Mouse (Mus musculus) limb, embryonic 11.5 days (tissue): ENCODE measurements around the gene Spata20. TPM values are rescaled to one million over a fixed set of nuclear protein-coding genes. Genes with fewer than 3 reads are reported as not detected.

ENCODE experiments used
- ATAC-seq: fragments of 200-750 bp; cut with Nextera tagmentation; 2 replicates; pipeline ENCODE4 v1.8.0; 2017; ENCODE audit warnings: low read depth; ENCODE audit not compliant: insufficient number of reproducible peaks, low FRiP score, low TSS enrichment
- DNase-seq: peaks from one replicate; pipeline ENCODE4 v3.0.0-alpha.2; 2015; ENCODE audit warnings: low spot score
- H3K27ac ChIP-seq: fragments of 300-500 bp; sonication (generic); replicated peaks from 2 replicates; pipeline ENCODE4 v1.5.1; 2014; ENCODE audit warnings: low read depth, mild to moderate bottlenecking, low read length
- H3K27me3 ChIP-seq: fragments of 300-500 bp; sonication (generic); 2 replicates; pipeline ENCODE4 v1.6.1; 2014; ENCODE audit warnings: mild to moderate bottlenecking, low read length, mixed read lengths; ENCODE audit not compliant: control insufficient read depth, insufficient read depth
- H3K36me3 ChIP-seq: fragments of 300-500 bp; sonication (generic); 2 replicates; pipeline ENCODE4 v1.6.1; 2014; ENCODE audit warnings: mild to moderate bottlenecking, low read length, moderate library complexity, mixed read lengths; ENCODE audit not compliant: control insufficient read depth, insufficient read depth
- H3K4me1 ChIP-seq: fragments of 300-500 bp; sonication (generic); 2 replicates; pipeline ENCODE4 v1.6.1; 2014; ENCODE audit warnings: low read length, mixed read lengths; ENCODE audit not compliant: control insufficient read depth, insufficient read depth
- H3K4me2 ChIP-seq: fragments of 300-500 bp; sonication (generic); 2 replicates; pipeline ENCODE4 v1.6.1; 2014; ENCODE audit warnings: low read depth, mild to moderate bottlenecking, moderate library complexity; ENCODE audit not compliant: severe bottlenecking
- H3K4me3 ChIP-seq: fragments of 300-500 bp; sonication (generic); 2 replicates; pipeline ENCODE4 v1.5.1; 2014; ENCODE audit warnings: low read depth, low read length
- H3K9ac ChIP-seq: fragments of 300-500 bp; sonication (generic); 2 replicates; pipeline ENCODE4 v1.6.1; 2014; ENCODE audit warnings: mild to moderate bottlenecking, low read length
- H3K9me3 ChIP-seq: fragments of 300-500 bp; sonication (generic); 2 replicates; pipeline ENCODE4 v1.6.1; 2016; ENCODE audit warnings: low read length; ENCODE audit not compliant: control insufficient read depth
- WGBS: fragments of 180-500 bp; shearing (Covaris S2); extraction: QIAGEN DNeasy Blood & Tissue Kit; methylation state at CpG from one replicate; pipeline ENCODE4 v1.1.7; 2014; 5-methylcytosine and 5-hydroxymethylcytosine counted together
- polyA plus RNA-seq: library from polyadenylated mRNA; unstranded; fragments of >200 nt; fragmentation: Nextera tagmentation; extraction: Ambion mirVana; gene quantifications from 2 replicates; pipeline ENCODE4 v1.2.1, GENCODE M21; 2014

The Spata20 gene
- polyA plus RNA-seq, 1 experiment from 2014 or later: not detected

DNA sequence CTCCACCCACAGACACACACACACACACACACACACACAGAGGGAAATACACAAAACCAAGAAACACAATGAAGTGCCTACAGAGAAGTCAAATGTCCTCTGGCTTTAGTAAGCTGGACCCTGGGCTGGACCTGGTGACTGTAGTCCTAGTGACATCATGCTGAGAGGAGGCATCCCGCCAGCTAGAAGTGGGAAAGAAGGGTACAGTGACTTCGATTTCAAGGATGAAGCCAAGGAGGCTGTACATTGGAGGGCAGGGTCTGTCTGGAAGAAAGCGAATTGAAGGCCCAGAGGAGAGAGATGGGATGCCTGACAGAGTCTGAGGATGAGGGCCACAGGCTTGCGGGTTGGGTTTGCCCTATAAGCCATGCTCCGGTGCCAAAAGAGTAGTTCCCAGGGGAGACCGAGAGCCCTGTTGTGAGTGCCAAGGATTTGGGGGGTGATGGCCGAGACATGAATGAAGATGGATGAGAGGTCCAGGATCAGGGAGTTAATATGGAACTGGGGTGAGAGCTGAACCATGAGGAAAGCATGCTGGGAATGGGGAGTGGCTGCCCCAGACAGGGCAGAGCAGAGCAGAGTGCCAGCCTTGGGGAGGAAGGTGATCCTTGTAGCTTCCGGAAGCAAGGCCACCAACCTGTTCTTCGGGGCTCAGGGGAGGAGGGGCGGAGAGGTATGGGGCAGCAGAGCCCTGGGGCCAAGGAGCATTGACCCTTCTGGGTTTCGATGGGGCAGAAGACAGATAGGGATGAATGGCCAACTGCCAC, 3.0 kb upstream of the Spata20 start:
- DNase-seq (no peak), ATAC-seq (no peak)
- no peak overlapping the region for H3K4me3 ChIP-seq
- H3K4me1 ChIP-seq: peaks cover 10% of the 10 kb centered on the region; the same call in 1 of the 2 replicates
- no peak overlapping the region for H3K4me2 ChIP-seq
- H3K9me3 ChIP-seq: no peaks in the 10 kb centered on the region
- 86% methylated on average over 11 of the region's 11 CpGs for WGBS
- no peaks in the 10 kb centered on the region for H3K36me3 ChIP-seq
- H3K27me3 ChIP-seq: no peaks in the 10 kb centered on the region; the same call in 1 of the 2 replicates
- no peak overlapping the region for H3K9ac ChIP-seq
- H3K27ac ChIP-seq: no peak overlapping the region

DNA sequence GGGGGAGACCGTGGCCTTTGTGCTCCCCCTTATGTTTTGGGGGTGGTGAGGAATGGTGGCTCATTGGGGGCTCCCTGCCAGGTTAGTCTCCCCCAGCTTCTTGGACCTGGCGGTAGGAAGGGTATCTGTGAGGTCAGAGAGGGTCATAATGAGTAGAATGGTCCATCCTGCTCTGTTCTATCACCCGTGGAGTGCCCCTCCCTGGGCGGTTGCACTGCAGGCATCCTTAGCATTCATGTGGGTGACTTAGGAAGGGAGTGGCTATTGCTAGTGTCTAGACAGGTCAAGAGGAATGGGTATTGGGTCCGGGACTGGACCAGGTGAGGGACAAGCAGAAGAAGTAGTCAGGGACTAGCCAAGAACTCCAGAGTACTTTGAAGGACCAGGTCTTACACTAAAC, 756 bp downstream of the Spata20 start:
- H3K4me2 ChIP-seq: no peak overlapping the region
- ATAC-seq (no peak), DNase-seq (no peak)
- H3K4me3 ChIP-seq: no peak overlapping the region
- no peak overlapping the region for H3K9ac ChIP-seq
- H3K27me3 ChIP-seq: no peaks in the 10 kb centered on the region
- H3K4me1 ChIP-seq: peaks cover 6% of the 10 kb centered on the region; the same call in 1 of the 2 replicates
- H3K9me3 ChIP-seq: no peaks in the 10 kb centered on the region
- 74% methylated on average over 5 of the region's 5 CpGs for WGBS
- no peak overlapping the region for H3K27ac ChIP-seq
- no peaks in the 10 kb centered on the region for H3K36me3 ChIP-seq

DNA sequence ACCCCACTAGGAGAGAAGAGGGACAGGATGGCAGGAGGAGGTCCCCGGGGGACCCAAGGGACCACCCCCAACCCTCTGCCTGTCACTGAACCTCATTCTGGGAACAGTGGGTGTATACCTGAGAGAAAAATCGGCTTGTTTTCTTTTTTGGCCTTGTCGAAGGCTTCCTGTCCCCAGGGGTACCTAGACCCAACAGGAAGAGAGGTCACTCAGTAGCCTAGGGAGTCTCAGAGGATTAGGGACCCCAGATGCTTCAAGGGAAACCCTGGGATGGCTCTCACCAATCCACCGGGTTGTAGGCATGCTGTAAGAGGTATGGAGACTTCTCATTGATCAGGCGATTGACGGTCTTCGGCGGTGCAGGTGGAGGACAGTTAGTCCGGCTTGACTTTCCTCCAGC, 1.3 kb downstream of the Spata20 start:
- H3K4me1 ChIP-seq: peaks cover 1% of the 10 kb centered on the region; the same call in 1 of the 2 replicates
- H3K36me3 ChIP-seq: no peaks in the 10 kb centered on the region
- ATAC-seq: no peak
- H3K4me2 ChIP-seq: no peak overlapping the region
- DNase-seq: no peak
- H3K27me3 ChIP-seq: no peaks in the 10 kb centered on the region
- H3K9me3 ChIP-seq: no peaks in the 10 kb centered on the region
- no peak overlapping the region for H3K27ac ChIP-seq
- no peak overlapping the region for H3K4me3 ChIP-seq
- 89% methylated on average over 9 of the region's 9 CpGs for whole genome bisulfite sequencing
- no peak overlapping the region for H3K9ac ChIP-seq

DNA sequence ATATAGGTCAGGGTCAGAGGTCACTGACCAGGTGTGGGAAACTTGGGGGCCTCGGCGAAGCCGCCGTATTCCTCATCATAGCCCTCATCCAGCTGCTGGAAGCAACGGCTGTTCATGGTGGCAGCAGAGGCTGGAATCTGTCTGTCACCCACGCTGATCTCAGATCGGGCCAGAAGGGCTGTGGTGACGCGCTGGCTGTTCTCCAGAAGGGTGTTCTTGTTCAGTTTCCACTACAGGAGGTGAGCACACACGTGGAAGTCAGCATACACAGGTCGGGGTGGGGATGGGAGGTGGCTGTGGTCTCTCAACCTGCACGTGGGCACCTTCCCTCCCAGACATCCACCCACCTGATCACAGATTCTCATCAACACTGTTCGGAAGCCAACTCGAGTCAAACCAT, 2.1 kb downstream of the Spata20 start:
- H3K9me3 ChIP-seq: no peaks in the 10 kb centered on the region
- H3K36me3 ChIP-seq: no peaks in the 10 kb centered on the region
- no peaks in the 10 kb centered on the region for H3K4me1 ChIP-seq
- H3K9ac ChIP-seq: no peak overlapping the region
- WGBS: 54% methylated on average over 14 of the region's 14 CpGs
- no peak overlapping the region for H3K27ac ChIP-seq
- DNase-seq (no peak), ATAC-seq (no peak)
- H3K4me2 ChIP-seq: no peak overlapping the region
- no peak overlapping the region for H3K4me3 ChIP-seq
- no peaks in the 10 kb centered on the region for H3K27me3 ChIP-seq

DNA sequence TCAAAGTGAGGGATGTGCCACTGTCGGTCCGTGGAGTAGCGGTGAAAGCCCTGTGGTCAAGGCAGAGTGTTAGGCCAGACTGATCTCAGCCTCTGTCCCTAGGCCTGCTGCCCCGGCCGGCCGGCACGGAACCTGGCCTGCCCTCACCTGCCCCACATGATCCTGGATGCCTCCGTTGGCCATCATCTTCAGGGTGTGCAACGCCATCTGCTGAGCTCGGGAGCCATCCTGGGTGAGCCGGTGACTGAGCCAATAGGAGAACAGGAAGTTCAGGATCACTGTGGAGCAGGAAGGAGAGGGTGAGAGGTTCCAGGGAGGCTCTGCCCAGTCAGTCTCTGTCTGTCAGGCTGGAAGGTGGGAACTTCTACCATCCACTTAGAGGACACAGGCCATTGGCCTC, 2.5 kb downstream of the Spata20 start:
- H3K36me3 ChIP-seq: no peaks in the 10 kb centered on the region
- H3K9ac ChIP-seq: no peak overlapping the region
- whole genome bisulfite sequencing: 71% methylated on average over 11 of the region's 11 CpGs
- DNase-seq: no peak
- no peak overlapping the region for H3K4me3 ChIP-seq
- no peaks in the 10 kb centered on the region for H3K9me3 ChIP-seq
- no peaks in the 10 kb centered on the region for H3K27me3 ChIP-seq
- no peak overlapping the region for H3K27ac ChIP-seq
- H3K4me1 ChIP-seq: no peaks in the 10 kb centered on the region
- ATAC-seq: no peak
- no peak overlapping the region for H3K4me2 ChIP-seq

DNA sequence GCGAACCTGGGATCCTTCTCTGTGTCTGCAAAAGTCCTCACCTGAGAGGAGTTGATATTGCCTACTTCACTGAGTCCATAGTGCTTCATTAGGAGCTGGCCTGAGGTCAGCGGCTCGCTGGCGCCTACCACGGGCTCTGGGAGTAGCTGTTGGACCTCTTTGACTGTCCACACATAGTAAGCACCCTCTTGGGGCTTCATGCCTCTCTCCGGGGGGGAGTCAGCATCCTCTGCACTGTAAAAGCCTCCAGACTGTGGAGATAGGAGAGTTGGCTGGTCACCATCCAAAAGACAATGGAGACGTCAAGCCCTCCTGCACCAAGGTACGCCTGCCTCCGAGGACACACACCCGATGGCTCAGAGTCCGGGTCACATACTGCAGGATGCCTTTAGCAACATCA, 3.2 kb downstream of the Spata20 start:
- ATAC-seq: no peak
- H3K9ac ChIP-seq: no peak overlapping the region
- no peak overlapping the region for H3K27ac ChIP-seq
- no peak overlapping the region for H3K4me3 ChIP-seq
- H3K9me3 ChIP-seq: no peaks in the 10 kb centered on the region
- no peaks in the 10 kb centered on the region for H3K4me1 ChIP-seq
- 93% methylated on average over 11 of the region's 11 CpGs for WGBS
- no peaks in the 10 kb centered on the region for H3K27me3 ChIP-seq
- no peak overlapping the region for H3K4me2 ChIP-seq
- H3K36me3 ChIP-seq: no peaks in the 10 kb centered on the region
- DNase-seq: no peak

DNA sequence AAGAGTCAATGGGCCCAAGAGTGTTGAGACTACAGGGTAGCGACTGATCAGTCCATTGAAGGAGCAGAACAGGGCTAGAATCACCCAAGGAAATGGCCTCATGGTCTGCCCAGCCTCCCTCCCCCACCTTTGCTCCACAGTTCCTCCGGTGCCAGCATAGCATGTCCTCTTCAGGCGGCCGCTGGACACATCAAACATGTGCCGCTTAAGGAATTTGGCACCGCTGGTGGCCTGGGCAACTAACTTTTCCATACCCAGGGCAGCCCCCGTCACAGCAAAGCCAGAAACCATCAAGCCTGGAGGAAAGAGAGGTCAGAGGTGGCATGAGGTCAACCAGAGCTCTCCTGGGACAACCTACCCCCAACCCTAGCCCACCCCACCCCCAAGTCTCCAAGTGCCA, 4.0 kb downstream of the Spata20 start:
- ATAC-seq (no peak), DNase-seq (no peak)
- Histone ChIP-seq H3K9ac (no peak overlapping the region), H3K4me2 (no peak overlapping the region), H3K4me1 (no peaks in the 10 kb centered on the region), H3K4me3 (no peak overlapping the region), H3K27me3 (no peaks in the 10 kb centered on the region), H3K9me3 (no peaks in the 10 kb centered on the region), H3K27ac (no peak overlapping the region), H3K36me3 (no peaks in the 10 kb centered on the region)
- 91% methylated on average over 7 of the region's 7 CpGs for WGBS

DNA sequence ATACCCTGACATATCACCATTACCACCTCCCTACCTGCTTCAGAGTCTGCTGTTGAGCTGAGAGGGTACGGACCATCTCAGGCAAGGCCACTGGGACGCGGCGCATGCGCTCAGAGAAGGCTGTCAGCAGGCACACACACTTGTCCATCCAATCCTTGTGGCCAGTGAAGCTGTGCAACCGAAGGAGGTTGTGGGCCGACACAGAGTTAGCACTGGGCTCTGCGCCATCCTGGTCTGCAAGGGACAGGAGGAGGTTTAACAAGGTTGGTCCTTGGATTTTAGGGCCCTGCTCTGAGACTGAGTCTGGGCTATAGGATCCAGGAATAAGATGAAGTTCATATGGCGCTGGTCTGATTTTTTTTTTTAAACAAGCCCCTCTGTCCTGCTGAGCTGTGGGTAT, 5.6 kb downstream of the Spata20 start:
- Histone ChIP-seq H3K27me3 (no peaks in the 10 kb centered on the region), H3K36me3 (no peaks in the 10 kb centered on the region), H3K9ac (no peak overlapping the region), H3K4me3 (no peak overlapping the region), H3K27ac (no peak overlapping the region), H3K9me3 (no peaks in the 10 kb centered on the region), H3K4me1 (no peaks in the 10 kb centered on the region), H3K4me2 (no peak overlapping the region)
- no peak for ATAC-seq
- no peak for DNase-seq
- WGBS: 88% methylated on average over 9 of the region's 9 CpGs

DNA sequence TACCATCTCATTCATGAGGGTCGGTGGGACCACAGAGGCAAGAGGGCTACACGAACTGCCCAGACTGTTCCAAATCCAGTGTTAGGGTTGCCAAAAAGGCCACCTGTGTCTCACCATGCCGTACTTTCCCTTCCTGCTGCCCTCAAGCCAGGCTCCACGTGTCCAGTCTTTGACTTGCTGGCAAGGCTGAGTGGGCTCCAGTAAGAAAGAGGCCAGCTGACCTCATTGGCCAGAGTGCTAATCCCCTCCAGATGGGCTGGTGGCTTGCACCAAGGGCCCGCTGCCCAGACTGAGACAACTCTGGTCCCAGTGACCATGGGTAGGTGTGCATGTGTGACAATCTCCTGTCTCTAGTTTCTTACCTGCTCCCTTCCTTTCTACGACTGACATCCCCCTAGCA, 8.3 kb downstream of the Spata20 start:
- H3K27ac ChIP-seq: no peak overlapping the region
- H3K9ac ChIP-seq: no peak overlapping the region
- ATAC-seq (no peak), DNase-seq (no peak)
- no peak overlapping the region for H3K4me2 ChIP-seq
- no peak overlapping the region for H3K4me3 ChIP-seq
- H3K27me3 ChIP-seq: peaks cover 3% of the 10 kb centered on the region; the same call in 1 of the 2 replicates
- 45% methylated on average over 6 of the region's 6 CpGs for WGBS
- H3K36me3 ChIP-seq: no peaks in the 10 kb centered on the region
- peaks cover 4% of the 10 kb centered on the region; the same call in 1 of the 2 replicates for H3K4me1 ChIP-seq
- no peaks in the 10 kb centered on the region for H3K9me3 ChIP-seq
